ENCODE assay signal across 16 mouse cellular contexts in genomic region chr7:82971244-82971643, GRCm38 (mm10).
A peak's percentile ranks its signal among the peaks of the same experiment; 100 is the strongest.
DNase-seq lines count a peak whose midpoint lies in the region; ATAC-seq and TF ChIP-seq lines count a peak whose summit lies in the region.
"Had no signal": no experiment of that assay in that cellular context is flagged by ENCODE, and none has a peak within 500 bp of the region (broad histone marks: within the 10 kb centered on the region; RNA-seq: fewer than 3 reads in every experiment).

No protein-coding gene starts in this region.

- no peak for TF ChIP-seq RAD21 in CH12.LX (IDR thresholded peaks at IDR 0.05; ENCODE audit: low read depth, low read length)

- H3K9me3 ChIP-seq in CH12.LX (replicated peaks; ENCODE audit: low read length): no peaks in the 10 kb centered on the region

- no peak for TF ChIP-seq EP300 in CH12.LX (IDR thresholded peaks at IDR 0.05; ENCODE audit: low read length)

- no peak for TF ChIP-seq POLR2A in CH12.LX (IDR thresholded peaks at IDR 0.05; ENCODE audit: low read depth, low read length)

- H3K36me3 ChIP-seq in CH12.LX (replicated peaks in 1 of 2; ENCODE audit: control insufficient read depth in 1 of 2, insufficient read depth in 1 of 2, low read length in 1 of 2): no peaks in the 10 kb centered on the region

- no peak for TF ChIP-seq CTCF in CH12.LX (conservative IDR thresholded peaks at IDR 0.05 in 1 of 2, IDR thresholded peaks at IDR 0.05 in 1 of 2; ENCODE audit: low read depth in 2 of 2, low read length in 2 of 2)

- no peak overlapping the region for H3K4me3 ChIP-seq in CH12.LX (replicated peaks in 1 of 3; ENCODE audit: low read depth in 2 of 3, low read length in 2 of 3, poor library complexity in 1 of 3)

- no peaks in the 10 kb centered on the region for H3K27me3 ChIP-seq in CH12.LX (replicated peaks)

- H3K79me2 ChIP-seq in CH12.LX (replicated peaks; ENCODE audit: control insufficient read depth, extremely low read depth, insufficient read depth, poor library complexity, severe bottlenecking): no peaks in the 10 kb centered on the region

- H3K4me2 ChIP-seq in CH12.LX (ENCODE audit: insufficient read depth, low read depth, poor library complexity, severe bottlenecking): no peak overlapping the region

- no peak overlapping the region for H3K27ac ChIP-seq in CH12.LX (ENCODE audit: insufficient read depth, low read depth)
- H3K27ac ChIP-seq: kidney, postnatal 0 days had no signal

- DNase-seq in 416B (ENCODE audit: low read depth) (peak; percentile 67), CH12.LX (ENCODE audit: extremely low read depth) (peak; percentile 40)
- no peak for DNase-seq in layer of hippocampus, adult 9-11 months
- DNase-seq in right cerebral cortex, adult 2 months (ENCODE audit: low spot score in 2 of 2): no peak
- DNase-seq: adrenal gland, postnatal 36 days; cerebellum, postnatal 36 days; heart, postnatal 14 days; layer of hippocampus, postnatal 36 days; liver; lung, adult 2 months; right cerebral cortex, postnatal 4 days had no signal

- peak; percentile 32 to 80; a peak in 1 of 4 replicates for ATAC-seq in hematopoietic stem cell, adult 5-6 weeks (replicated peaks in 1 of 2; ENCODE audit: insufficient read depth in 1 of 2, low FRiP score in 2 of 2, low TSS enrichment in 1 of 2, low read depth in 1 of 2, poor library complexity in 2 of 2, severe bottlenecking in 2 of 2)
- ATAC-seq in megakaryocyte progenitor cell, adult 5-6 weeks (replicated peaks; ENCODE audit: poor library complexity): peak; percentile 97
- no peak for ATAC-seq in frontal cortex, adult (ENCODE audit: low TSS enrichment)
- ATAC-seq: forebrain, embryonic 14.5 days had no signal

- dilution Hi-C loops in CH12.LX (cut with MboI; ENCODE audit: extremely low pct_ligation_motif_present, extremely low pct_unique_long_range_greater_than_20kb, low sequenced_read_pairs): no loop called here

- H3K9ac ChIP-seq in CH12.LX (ENCODE audit: insufficient read depth, low read depth): no peak overlapping the region

- in situ Hi-C loops in CH12.LX (cut with MboI; ENCODE audit: low pct_ligation_motif_present, low pct_unique_long_range_greater_than_20kb, low sequenced_read_pairs): no loop called here

- H3K4me1 ChIP-seq in CH12.LX (ENCODE audit: control insufficient read depth in 1 of 2, insufficient read depth in 2 of 2): peaks cover 4 to 11% of the 10 kb centered on the region in 2 experiments; a peak in 2 of 4 replicates

TF ChIP-seq in CH12.LX, 34 proteins besides CTCF, POLR2A, EP300 and RAD21:
- no peak for TF ChIP-seq ZKSCAN1 (IDR thresholded peaks at IDR 0.05; ENCODE audit: borderline replicate concordance, low read depth, low read length)
- TF ChIP-seq MXI1 (IDR thresholded peaks at IDR 0.05; ENCODE audit: low read depth, low read length): no peak
- TF ChIP-seq JUN (IDR thresholded peaks at IDR 0.05; ENCODE audit: insufficient read depth, low read depth, low read length): no peak
- no peak for TF ChIP-seq ZC3H11A (IDR thresholded peaks at IDR 0.05; ENCODE audit: low read depth, low read length)
- TF ChIP-seq CHD1 (IDR thresholded peaks at IDR 0.05; ENCODE audit: low read depth, low read length): no peak
- TF ChIP-seq JUND (conservative IDR thresholded peaks at IDR 0.05; ENCODE audit: low read depth, low read length): no peak
- TF ChIP-seq HCFC1 (IDR thresholded peaks at IDR 0.05; ENCODE audit: low read depth, low read length): no peak
- TF ChIP-seq TBP (conservative IDR thresholded peaks at IDR 0.05; ENCODE audit: low read depth, low read length): no peak
- no peak for TF ChIP-seq USF1 (IDR thresholded peaks at IDR 0.05; ENCODE audit: low read depth, low read length)
- no peak for TF ChIP-seq GABPA (IDR thresholded peaks at IDR 0.05; ENCODE audit: insufficient replicate concordance, low read depth, low read length)
- TF ChIP-seq SMC3 (IDR thresholded peaks at IDR 0.05; ENCODE audit: low read depth, low read length): no peak
- no peak for TF ChIP-seq RCOR1 (conservative IDR thresholded peaks at IDR 0.05; ENCODE audit: low read depth, low read length)
- TF ChIP-seq BHLHE40 (IDR thresholded peaks at IDR 0.05; ENCODE audit: low read depth, low read length): no peak

Comparison
In these comparisons a context has a peak if more than half of its experiments do, and no peak if none do; other contexts are left out.
1. DNase-seq: peak in 416B (single experiment) and CH12.LX (single experiment); none in layer of hippocampus, adult 9-11 months (single experiment) and right cerebral cortex, adult 2 months (0 of 2).